Mouse (Mus musculus) kidney, embryonic 16.5 days (tissue): ENCODE results near the gene Bdh1. TPM values are rescaled to one million over a fixed set of nuclear protein-coding genes. Genes with fewer than 3 reads are reported as not detected.

Experiments
- ATAC-seq: fragments of 200-750 bp; cut with Nextera tagmentation; 2 replicates; pipeline ENCODE4 v1.8.0; 2017; ENCODE audit warnings: moderate TSS enrichment; ENCODE audit not compliant: low FRiP score, low TSS enrichment
- H3K27ac ChIP-seq: fragments of 300-500 bp; sonication (generic); 2 replicates; pipeline ENCODE4 v1.5.1; 2014; ENCODE audit warnings: low read length
- H3K27me3 ChIP-seq: fragments of 300-500 bp; sonication (generic); 2 replicates; pipeline ENCODE4 v1.6.1; 2014; ENCODE audit warnings: low read length, control low read depth, mixed read lengths; ENCODE audit not compliant: insufficient read depth
- H3K36me3 ChIP-seq: fragments of 300-500 bp; sonication (generic); 2 replicates; pipeline ENCODE4 v1.6.1; 2014; ENCODE audit warnings: low read length, control low read depth, mixed read lengths; ENCODE audit not compliant: insufficient read depth
- H3K4me1 ChIP-seq: fragments of 300-500 bp; sonication (generic); 2 replicates; pipeline ENCODE4 v1.6.1; 2014; ENCODE audit warnings: low read length, control low read depth, mixed read lengths; ENCODE audit not compliant: insufficient read depth
- H3K4me2 ChIP-seq: fragments of 300-500 bp; sonication (generic); replicated peaks from 2 replicates; pipeline ENCODE4 v1.6.1; 2014; ENCODE audit warnings: low read depth, low read length
- H3K4me3 ChIP-seq: fragments of 300-500 bp; sonication (generic); 2 replicates; pipeline ENCODE4 v1.5.1; 2014; ENCODE audit warnings: mild to moderate bottlenecking, low read length
- H3K9ac ChIP-seq: fragments of 300-500 bp; sonication (generic); replicated peaks from 2 replicates; pipeline ENCODE4 v1.6.1; 2014; ENCODE audit warnings: low read length
- H3K9me3 ChIP-seq: fragments of 300-500 bp; sonication (generic); 2 replicates; pipeline ENCODE4 v1.6.1; 2016; ENCODE audit warnings: low read length, control low read depth
- WGBS: fragments of 180-500 bp; shearing (Covaris S2); extraction: QIAGEN DNeasy Blood & Tissue Kit; methylation state at CpG from one replicate; pipeline ENCODE4 v1.1.7; 2014; 5-methylcytosine and 5-hydroxymethylcytosine counted together
- polyA plus RNA-seq: library from polyadenylated mRNA; unstranded; fragments of >200 nt; fragmentation: Nextera tagmentation; extraction: Ambion mirVana; gene quantifications from 2 replicates; pipeline ENCODE4 v1.2.1, GENCODE M21; 2015

The Bdh1 gene
- polyA plus RNA-seq, 1 experiment from 2014 or later = 37.1 TPM

- 59% methylated on average over 9 of the region's 9 CpGs for WGBS
- Histone ChIP-seq H3K9ac (no peak overlapping the region), H3K4me2 (no peak overlapping the region), H3K4me3 (no peak overlapping the region), H3K9me3 (peaks cover 7% of the 10 kb centered on the region), H3K27ac (no peak overlapping the region), H3K4me1 (peaks cover 4% of the 10 kb centered on the region; the same call in 1 of the 2 replicates), H3K36me3 (no peaks in the 10 kb centered on the region), H3K27me3 (no peaks in the 10 kb centered on the region)
- no peak for ATAC-seq
Observed at GRCm38 (mm10) chr16:31475123-31475968, 53.3 kb downstream of the Bdh1 start.

- Histone ChIP-seq H3K27ac (no peak overlapping the region), H3K4me1 (peaks cover 4% of the 10 kb centered on the region; the same call in 1 of the 2 replicates), H3K36me3 (no peaks in the 10 kb centered on the region), H3K27me3 (no peaks in the 10 kb centered on the region), H3K9ac (no peak overlapping the region), H3K4me3 (no peak overlapping the region), H3K4me2 (no peak overlapping the region), H3K9me3 (peaks cover 7% of the 10 kb centered on the region)
- WGBS = 9% methylated on average over 7 of the region's 7 CpGs
- peak; percentile 81 for ATAC-seq
Observed at GRCm38 (mm10) chr16:31476872-31477603, 55.0 kb downstream of the Bdh1 start.

GRCm38 (mm10) chr16:31485336-31485735 is 63.3 kb downstream of the Bdh1 start:
- no peak overlapping the region for H3K9ac ChIP-seq
- ATAC-seq = no peak
- no peaks in the 10 kb centered on the region for H3K27me3 ChIP-seq
- H3K27ac ChIP-seq = no peak overlapping the region
- H3K4me2 ChIP-seq = no peak overlapping the region
- H3K36me3 ChIP-seq = no peaks in the 10 kb centered on the region
- WGBS = 92% methylated on average over 5 of the region's 5 CpGs
- no peaks in the 10 kb centered on the region for H3K4me1 ChIP-seq
- H3K9me3 ChIP-seq = no peaks in the 10 kb centered on the region
- no peak overlapping the region for H3K4me3 ChIP-seq

- WGBS = 84% methylated on average over 3 of the region's 3 CpGs
Observed at GRCm38 (mm10) chr16:31487266-31487665, 65.2 kb downstream of the Bdh1 start.

GRCm38 (mm10) chr16:31489096-31489495 is 67.0 kb downstream of the Bdh1 start:
- 41% methylated on average over 3 of the region's 3 CpGs for WGBS
- Histone ChIP-seq H3K4me2 (no peak overlapping the region), H3K9ac (no peak overlapping the region), H3K9me3 (no peaks in the 10 kb centered on the region), H3K4me3 (no peak overlapping the region), H3K27me3 (no peaks in the 10 kb centered on the region), H3K27ac (no peak overlapping the region), H3K36me3 (no peaks in the 10 kb centered on the region), H3K4me1 (peaks cover 9% of the 10 kb centered on the region)
- no peak for ATAC-seq

More at GRCm38 (mm10) chr16:31487266-31487665, 65.2 kb downstream of the Bdh1 start:
- Histone ChIP-seq H3K4me1 (no peaks in the 10 kb centered on the region), H3K9me3 (no peaks in the 10 kb centered on the region), H3K27ac (no peak overlapping the region), H3K4me3 (no peak overlapping the region), H3K36me3 (no peaks in the 10 kb centered on the region), H3K27me3 (no peaks in the 10 kb centered on the region), H3K4me2 (no peak overlapping the region), H3K9ac (no peak overlapping the region)
- no peak for ATAC-seq

- no peak overlapping the region for H3K27ac ChIP-seq
- H3K9ac ChIP-seq = no peak overlapping the region
- H3K4me3 ChIP-seq = no peak overlapping the region
- H3K36me3 ChIP-seq = no peaks in the 10 kb centered on the region
- peaks cover 9% of the 10 kb centered on the region for H3K4me1 ChIP-seq
- H3K4me2 ChIP-seq = no peak overlapping the region
- no peaks in the 10 kb centered on the region for H3K27me3 ChIP-seq
- ATAC-seq = no peak
- H3K9me3 ChIP-seq = no peaks in the 10 kb centered on the region
- WGBS = 95% methylated on average over 7 of the region's 7 CpGs
Observed at GRCm38 (mm10) chr16:31490967-31491366, 68.9 kb downstream of the Bdh1 start.

- Histone ChIP-seq H3K9ac (no peak overlapping the region), H3K27ac (no peak overlapping the region), H3K36me3 (no peaks in the 10 kb centered on the region), H3K9me3 (no peaks in the 10 kb centered on the region), H3K4me3 (no peak overlapping the region), H3K27me3 (no peaks in the 10 kb centered on the region), H3K4me2 (no peak overlapping the region), H3K4me1 (peaks cover 9% of the 10 kb centered on the region)
- ATAC-seq = no peak
- WGBS = 44% methylated on average over 12 of the region's 12 CpGs
Observed at GRCm38 (mm10) chr16:31492921-31493549, 71.0 kb downstream of the Bdh1 start.

- H3K9ac ChIP-seq = no peak overlapping the region
- no peak for ATAC-seq
- H3K4me3 ChIP-seq = no peak overlapping the region
- H3K36me3 ChIP-seq = no peaks in the 10 kb centered on the region
- H3K27me3 ChIP-seq = no peaks in the 10 kb centered on the region
- H3K4me1 ChIP-seq = peaks cover 9% of the 10 kb centered on the region
- H3K4me2 ChIP-seq = no peak overlapping the region
- 67% methylated on average over 6 of the region's 6 CpGs for WGBS
- no peak overlapping the region for H3K27ac ChIP-seq
- H3K9me3 ChIP-seq = no peaks in the 10 kb centered on the region
Observed at GRCm38 (mm10) chr16:31493550-31493965, 71.5 kb downstream of the Bdh1 start.

- H3K36me3 ChIP-seq = no peaks in the 10 kb centered on the region
- H3K27ac ChIP-seq = no peak overlapping the region
- no peak overlapping the region for H3K4me2 ChIP-seq
- H3K4me1 ChIP-seq = peaks cover 9% of the 10 kb centered on the region
- no peak for ATAC-seq
- no peaks in the 10 kb centered on the region for H3K27me3 ChIP-seq
- no peaks in the 10 kb centered on the region for H3K9me3 ChIP-seq
- no peak overlapping the region for H3K4me3 ChIP-seq
- WGBS = 68% methylated on average over 6 of the region's 6 CpGs
- H3K9ac ChIP-seq = no peak overlapping the region
Observed at GRCm38 (mm10) chr16:31493991-31494390, 71.9 kb downstream of the Bdh1 start.
